Mouse (Mus musculus): ENCODE data around the gene Dhrs7b.

DNA sequence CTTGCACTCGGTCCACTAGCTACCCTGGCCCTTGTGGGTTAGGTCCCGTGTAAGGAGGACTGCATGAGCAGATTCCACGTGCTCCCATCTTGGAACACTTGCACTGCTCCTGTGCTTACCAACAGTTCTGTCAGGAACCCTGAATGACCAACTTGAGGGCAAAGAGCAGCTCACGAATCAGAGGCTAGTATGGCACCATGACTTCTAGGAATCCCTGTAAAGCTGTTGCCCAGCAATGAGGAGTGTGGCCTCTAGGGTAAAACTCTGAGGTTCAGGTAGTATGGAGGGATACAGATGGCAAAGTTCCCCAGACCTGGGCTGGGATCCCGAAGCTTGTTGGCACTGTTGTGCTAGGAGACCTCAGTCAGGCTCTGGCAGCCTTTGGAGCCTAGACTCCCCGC, 73.2 kb downstream of the Dhrs7b start:
- TF ChIP-seq EP300 (IDR thresholded peaks at IDR 0.05; ENCODE audit: low read depth) = no peak
- no peak for TF ChIP-seq CTCF (IDR thresholded peaks at IDR 0.05; ENCODE audit: low read depth)

All from heart, postnatal 0 days (tissue).